8 mouse cellular contexts compared by ENCODE assay signal in genomic region chr12:100936116-100936515, GRCm38 (mm10). TPM values are rescaled to one million over a fixed set of nuclear protein-coding genes. Genes with fewer than 3 reads are reported as not detected.
A peak's percentile ranks its signal among the peaks of the same experiment; 100 is the strongest.
DNase-seq lines count a peak whose midpoint lies in the region; ATAC-seq and TF ChIP-seq lines count a peak whose summit lies in the region.

No protein-coding gene starts in this region.

- H3K9ac ChIP-seq in liver, embryonic 16.5 days (ENCODE audit: low read depth, low read length), result no peak overlapping the region
- no peak overlapping the region for H3K9ac ChIP-seq in neural tube, embryonic 14.5 days (replicated peaks; ENCODE audit: low read depth, low read length)

- no peaks in the 10 kb centered on the region for H3K27me3 ChIP-seq in E14TG2a.4 (ENCODE audit: insufficient read depth, low read length)
- H3K27me3 ChIP-seq in liver, embryonic 16.5 days (ENCODE audit: control insufficient read depth, insufficient read depth, low read depth, low read length), result no peaks in the 10 kb centered on the region
- H3K27me3 ChIP-seq in neural tube, embryonic 14.5 days (ENCODE audit: control insufficient read depth, insufficient read depth, low read length), result no peaks in the 10 kb centered on the region

- intact Hi-C loops in heart, postnatal 14 days (cut with DNase I), result loop anchor here (1.0 to 2.0 kb wide), 2 partner anchors 17 to 93 kb away; partner anchors contain the start of gene Ccdc88c

- no peak overlapping the region for H3K27ac ChIP-seq in liver, embryonic 16.5 days (ENCODE audit: low read length)
- H3K27ac ChIP-seq in neural tube, embryonic 14.5 days (ENCODE audit: low read depth, low read length), result no peak overlapping the region

- ATAC-seq in erythroid progenitor cell, adult 5-6 weeks (replicated peaks; ENCODE audit: low FRiP score, poor library complexity, severe bottlenecking), result peak; percentile 74
- 0 out of 2 replicates have a peak, but pooled peaks have one; percentile 19 for ATAC-seq in liver, embryonic 16.5 days (ENCODE audit: low read depth)
- peak; percentile 57; the same call in 1 of the 2 replicates for ATAC-seq in neural tube, embryonic 14.5 days (ENCODE audit: low read depth)

- H3K4me1 ChIP-seq in E14TG2a.4 (replicated peaks; ENCODE audit: low read depth, low read length), result peaks cover 42% of the 10 kb centered on the region
- H3K4me1 ChIP-seq in liver, embryonic 16.5 days (ENCODE audit: control insufficient read depth, low read depth, low read length), result no peaks in the 10 kb centered on the region
- H3K4me1 ChIP-seq in neural tube, embryonic 14.5 days (ENCODE audit: control insufficient read depth, insufficient read depth, low read length), result no peaks in the 10 kb centered on the region

- DNase-seq in brain, adult 2 months (ENCODE audit: low read depth, low spot score), result peak; percentile 73
- DNase-seq in heart, postnatal 14 days, result peak; percentile 85 to 89
- DNase-seq in kidney, postnatal 4 days, result peak; percentile 84 to 86
- DNase-seq in thymus, postnatal 10 days (ENCODE audit: low spot score in 2 of 2), result peak; percentile 52 to 80

- peak; percentile 80 for TF ChIP-seq CTCF in E14TG2a.4 (conservative IDR thresholded peaks at IDR 0.05; ENCODE audit: low read length)

- no peaks in the 10 kb centered on the region for H3K9me3 ChIP-seq in E14TG2a.4 (ENCODE audit: low read length)
- H3K9me3 ChIP-seq in liver, embryonic 16.5 days (replicated peaks; ENCODE audit: control insufficient read depth, low read length), result no peaks in the 10 kb centered on the region
- H3K9me3 ChIP-seq in neural tube, embryonic 14.5 days (ENCODE audit: control insufficient read depth, low read length), result no peaks in the 10 kb centered on the region

- WGBS in liver, embryonic 16.5 days (ENCODE audit: insufficient replicate concordance), result 4% methylated on average over 2 of the region's 2 CpGs
- 18% methylated on average over 2 of the region's 2 CpGs for WGBS in neural tube, embryonic 14.5 days

- no peak overlapping the region for H3K4me2 ChIP-seq in liver, embryonic 16.5 days (ENCODE audit: low read depth, low read length)
- no peak overlapping the region for H3K4me2 ChIP-seq in neural tube, embryonic 14.5 days (ENCODE audit: low read depth, low read length)

- H3K36me3 ChIP-seq in E14TG2a.4 (ENCODE audit: insufficient read depth, low read length), result peaks cover 96% of the 10 kb centered on the region
- peaks cover 30% of the 10 kb centered on the region for H3K36me3 ChIP-seq in liver, embryonic 16.5 days (ENCODE audit: control insufficient read depth, insufficient read depth)
- peaks cover 27% of the 10 kb centered on the region for H3K36me3 ChIP-seq in neural tube, embryonic 14.5 days (ENCODE audit: control insufficient read depth, insufficient read depth, low read length)

- H3K4me3 ChIP-seq in E14TG2a.4 (replicated peaks; ENCODE audit: low read length), result no peak overlapping the region
- H3K4me3 ChIP-seq in liver, embryonic 16.5 days (ENCODE audit: low read depth, low read length), result no peak overlapping the region
- no peak overlapping the region for H3K4me3 ChIP-seq in neural tube, embryonic 14.5 days (ENCODE audit: low read depth, low read length)

RNA-seq across cellular contexts. Expression of gene Gpr68, which starts 28.1 kb away (rescaled TPM):
- total RNA-seq in erythroid progenitor cell, adult 5-6 weeks (2015; ENCODE audit: low replicate concordance), result 0.42 and 1.4 TPM in 2 replicates
- 0.26 TPM in 1 of 2 replicates, not detected in the other for total RNA-seq in erythroid progenitor cell, adult 5-6 weeks (2017; ENCODE audit: low replicate concordance)
- total RNA-seq in heart, postnatal 14 days (2021), result under 1 TPM; 0.38 to 0.41 TPM
- polyA plus RNA-seq in liver, embryonic 16.5 days (2015; fragmentation: Nextera tagmentation; extraction: Ambion mirVana), result 0.04 and 0.08 TPM in 2 replicates
- 4.3 and 5.4 TPM in 2 replicates for polyA plus RNA-seq in neural tube, embryonic 14.5 days (2014; fragmentation: Nextera tagmentation; extraction: Ambion mirVana)

Comparison
In these comparisons a context has a peak if more than half of its experiments do, and no peak if none do; other contexts are left out.
1. ATAC-seq: peak in every context shown above with its lines; median percentile 74 in erythroid progenitor cell, adult 5-6 weeks; 57 in neural tube, embryonic 14.5 days; 19 in liver, embryonic 16.5 days.